Mouse (Mus musculus): Measurements from ENCODE around the gene Panx1. TPM values are rescaled to one million over a fixed set of nuclear protein-coding genes. Genes with fewer than 3 reads are reported as not detected.
A peak's percentile ranks its signal among the peaks of the same experiment; 100 is the strongest.

Panx1 gene
- polyA plus RNA-seq (2015; fragmentation: Nextera tagmentation; extraction: Ambion mirVana): 37.9 and 41.4 TPM in 2 replicates

DNA sequence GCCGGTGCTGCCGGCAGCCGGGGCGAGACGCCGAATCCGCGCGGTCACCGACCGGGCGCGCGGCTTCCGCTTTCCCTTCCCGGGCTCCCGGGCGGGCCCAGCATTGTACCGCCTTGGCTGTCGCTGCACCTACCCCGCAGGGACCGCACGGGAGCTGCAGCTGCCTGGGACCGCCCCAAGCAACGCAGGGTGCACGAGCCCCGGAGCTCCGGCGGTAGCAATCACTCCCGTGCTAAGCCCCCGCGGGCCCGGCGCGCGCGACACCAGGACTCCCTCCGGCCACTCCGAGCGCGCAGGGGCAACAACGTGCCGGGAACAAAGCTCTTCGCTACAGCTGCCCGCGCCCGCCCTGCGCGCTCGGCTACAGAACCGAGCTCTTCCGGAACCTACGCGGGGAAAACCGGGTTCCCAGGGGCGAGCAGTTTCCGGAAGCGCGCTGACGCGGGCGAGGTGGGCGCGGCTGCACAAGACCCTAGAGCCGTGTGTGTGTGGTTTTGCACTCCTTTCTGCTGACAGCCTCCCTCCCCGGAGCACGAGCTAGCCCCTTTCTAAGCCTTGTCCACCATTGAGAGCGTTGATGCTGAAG is at the start of gene Panx1:
Gene Panx1, minus strand, starts transcription at position 395 of the 586 bp plus-strand sequence.
- Histone ChIP-seq H3K4me3 (peak within 1 kb of the TSS; percentile 90), H3K9ac (peak within 1 kb of the TSS; percentile 74), H3K27ac (peak within 1 kb of the TSS; percentile 87), H3K27me3 (no peaks in the 10 kb centered on the region), H3K4me1 (peaks cover 21% of the 10 kb centered on the region), H3K4me2 (peak within 1 kb of the TSS; percentile 80), H3K36me3 (no peaks in the 10 kb centered on the region), H3K9me3 (no peaks in the 10 kb centered on the region)
- under 1% methylated on average over 68 of the region's 68 CpGs for whole genome bisulfite sequencing
- ATAC-seq (ENCODE audit: insufficient number of reproducible peaks, low FRiP score, low TSS enrichment, low read depth): peak; percentile 74

DNA sequence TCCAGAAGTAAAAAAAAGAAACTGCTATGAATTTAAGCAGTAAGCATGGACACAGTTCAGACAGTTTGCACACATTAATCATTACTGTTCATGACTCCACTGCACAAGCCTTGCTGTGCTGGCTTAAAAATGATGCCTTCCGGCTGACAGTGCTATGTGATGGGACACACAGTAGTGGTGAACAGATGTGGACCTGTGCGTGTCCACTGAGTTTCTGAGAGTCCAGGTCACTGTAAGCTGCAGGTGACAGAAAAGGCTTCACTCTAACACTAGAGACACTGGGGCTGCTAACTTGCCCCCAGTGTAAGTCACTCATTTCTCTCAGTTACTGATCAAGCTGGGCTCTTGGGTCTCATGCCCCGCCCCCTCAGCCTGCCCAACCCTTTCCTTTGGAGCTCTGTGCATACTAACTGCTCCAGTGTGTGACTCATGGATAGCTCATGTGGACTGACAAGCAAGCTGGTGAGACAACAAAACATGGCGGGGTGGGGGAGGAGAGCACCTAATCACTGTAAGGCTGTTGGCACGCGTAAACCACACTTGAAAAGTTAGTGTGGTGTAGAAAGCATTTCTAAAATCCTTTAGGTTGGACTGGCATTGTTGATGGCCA is 23.5 kb upstream of the Panx1 start:
- no peak for ATAC-seq (ENCODE audit: insufficient number of reproducible peaks, low FRiP score, low TSS enrichment, low read depth)
- H3K4me3 ChIP-seq: no peak overlapping the region
- no peaks in the 10 kb centered on the region for H3K36me3 ChIP-seq
- no peak overlapping the region for H3K27ac ChIP-seq
- no peak overlapping the region for H3K9ac ChIP-seq
- H3K4me2 ChIP-seq: no peak overlapping the region
- H3K9me3 ChIP-seq: no peaks in the 10 kb centered on the region
- WGBS: 75% methylated on average over 6 of the region's 6 CpGs
- H3K4me1 ChIP-seq: no peaks in the 10 kb centered on the region
- H3K27me3 ChIP-seq: no peaks in the 10 kb centered on the region

DNA sequence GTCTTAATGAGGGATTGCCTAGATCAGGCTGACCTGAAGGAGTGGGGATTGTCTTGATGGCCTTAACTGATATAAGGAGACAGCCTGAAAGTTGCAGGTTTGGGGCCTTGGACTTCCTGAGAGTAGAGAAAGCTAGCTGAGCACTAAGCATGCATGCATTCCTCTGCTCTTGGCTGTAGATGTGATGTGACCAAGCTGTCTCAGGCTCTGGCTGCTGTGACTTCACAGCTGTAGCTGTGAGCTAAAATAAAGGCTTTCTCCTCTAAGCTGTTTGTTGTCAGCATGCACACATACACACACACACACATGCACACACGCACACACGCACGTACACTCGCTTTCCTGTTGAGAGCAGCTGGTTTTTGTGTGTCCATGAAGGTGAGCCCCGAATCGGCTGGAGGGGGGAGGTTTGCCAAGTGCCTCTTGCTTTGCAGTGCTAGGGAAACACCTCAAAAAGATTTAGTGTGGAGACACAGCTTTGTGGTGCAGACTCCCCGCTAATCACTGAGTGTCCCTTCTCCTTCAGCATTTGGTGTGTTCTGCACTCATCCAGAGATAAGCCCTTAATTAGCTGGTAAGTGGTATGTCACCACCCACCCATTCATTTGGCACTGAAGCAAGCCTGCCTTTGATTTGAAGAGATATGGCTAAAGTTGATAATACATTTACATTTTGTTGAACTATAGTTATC is 22.9 kb upstream of the Panx1 start:
- Histone ChIP-seq H3K4me2 (no peak overlapping the region), H3K27me3 (no peaks in the 10 kb centered on the region), H3K4me3 (no peak overlapping the region), H3K9me3 (no peaks in the 10 kb centered on the region), H3K4me1 (no peaks in the 10 kb centered on the region), H3K27ac (no peak overlapping the region), H3K36me3 (no peaks in the 10 kb centered on the region), H3K9ac (no peak overlapping the region)
- 77% methylated on average over 7 of the region's 7 CpGs for WGBS
- ATAC-seq (ENCODE audit: insufficient number of reproducible peaks, low FRiP score, low TSS enrichment, low read depth): no peak

DNA sequence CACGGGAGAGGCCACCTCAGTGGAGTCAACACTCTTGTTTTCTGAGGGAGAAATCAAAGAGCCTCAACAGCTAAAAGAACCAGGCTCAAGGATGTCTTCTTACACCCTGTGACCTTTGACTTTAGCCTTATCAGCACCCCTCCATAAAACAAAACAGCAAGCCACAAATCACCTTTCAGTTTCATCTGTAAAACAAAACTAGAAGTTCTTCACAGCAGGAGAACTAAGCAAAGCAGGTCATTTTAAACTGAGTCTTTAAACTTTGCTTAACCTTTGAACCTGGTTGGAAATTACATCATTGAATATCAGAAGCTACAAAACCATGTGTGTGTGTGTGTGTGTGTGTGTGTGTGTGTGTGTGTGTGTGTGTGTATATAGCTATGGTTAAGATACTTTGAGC is 18.9 kb upstream of the Panx1 start:
- no peak overlapping the region for H3K27ac ChIP-seq
- no peak overlapping the region for H3K4me3 ChIP-seq
- H3K9me3 ChIP-seq: no peaks in the 10 kb centered on the region
- no peak for ATAC-seq (ENCODE audit: insufficient number of reproducible peaks, low FRiP score, low TSS enrichment, low read depth)
- H3K36me3 ChIP-seq: no peaks in the 10 kb centered on the region
- no peaks in the 10 kb centered on the region for H3K27me3 ChIP-seq
- H3K4me2 ChIP-seq: no peak overlapping the region
- H3K4me1 ChIP-seq: no peaks in the 10 kb centered on the region
- H3K9ac ChIP-seq: no peak overlapping the region
- 15% methylated on average over 1 of the region's 1 CpGs for WGBS

DNA sequence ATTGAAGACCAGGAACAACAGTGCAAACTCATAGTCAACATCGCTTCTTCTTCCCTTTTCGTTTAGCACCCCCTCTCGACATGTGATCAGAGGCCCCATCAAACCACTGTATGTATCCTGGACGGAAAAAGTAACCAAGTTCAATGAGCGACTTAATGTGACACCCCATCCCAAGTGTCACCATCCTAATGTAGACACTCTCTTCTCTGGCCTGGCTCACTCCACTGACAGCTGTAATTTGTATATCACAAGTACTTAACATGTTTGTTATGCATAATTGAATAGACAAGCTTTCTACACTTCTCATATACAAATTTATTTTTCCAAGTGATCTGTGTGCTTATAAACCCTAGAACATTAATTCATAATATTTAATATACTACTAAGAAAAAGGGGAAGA is 15.6 kb upstream of the Panx1 start:
- H3K27me3 ChIP-seq: no peaks in the 10 kb centered on the region
- no peak overlapping the region for H3K4me3 ChIP-seq
- H3K27ac ChIP-seq: no peak overlapping the region
- no peaks in the 10 kb centered on the region for H3K36me3 ChIP-seq
- ATAC-seq (ENCODE audit: insufficient number of reproducible peaks, low FRiP score, low TSS enrichment, low read depth): no peak
- no peaks in the 10 kb centered on the region for H3K4me1 ChIP-seq
- WGBS: 90% methylated on average over 5 of the region's 5 CpGs
- H3K9ac ChIP-seq: no peak overlapping the region
- H3K9me3 ChIP-seq: no peaks in the 10 kb centered on the region
- H3K4me2 ChIP-seq: no peak overlapping the region

DNA sequence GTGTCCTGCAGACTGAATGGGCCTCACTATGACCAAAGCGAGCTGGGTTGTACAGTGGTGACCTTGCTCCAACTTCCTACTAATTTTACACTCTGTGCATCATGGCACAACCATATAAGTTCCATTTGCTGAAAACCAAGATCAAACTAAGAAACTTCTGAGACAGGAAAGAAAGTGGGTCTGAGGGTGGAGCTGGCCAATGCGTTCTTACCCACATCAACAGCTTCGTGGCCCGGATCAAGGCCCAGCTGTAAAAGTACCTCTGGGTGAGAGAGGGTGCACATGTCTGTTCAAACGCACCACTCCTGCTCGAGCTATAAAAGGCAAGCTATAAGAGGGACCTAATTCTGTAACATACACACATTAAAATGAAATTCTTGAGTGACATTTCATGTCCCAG is 14.7 kb upstream of the Panx1 start:
- no peaks in the 10 kb centered on the region for H3K4me1 ChIP-seq
- H3K9ac ChIP-seq: no peak overlapping the region
- H3K4me2 ChIP-seq: no peak overlapping the region
- no peak overlapping the region for H3K27ac ChIP-seq
- H3K4me3 ChIP-seq: no peak overlapping the region
- no peaks in the 10 kb centered on the region for H3K9me3 ChIP-seq
- H3K36me3 ChIP-seq: no peaks in the 10 kb centered on the region
- ATAC-seq (ENCODE audit: insufficient number of reproducible peaks, low FRiP score, low TSS enrichment, low read depth): no peak
- H3K27me3 ChIP-seq: no peaks in the 10 kb centered on the region
- WGBS: 71% methylated on average over 6 of the region's 6 CpGs

DNA sequence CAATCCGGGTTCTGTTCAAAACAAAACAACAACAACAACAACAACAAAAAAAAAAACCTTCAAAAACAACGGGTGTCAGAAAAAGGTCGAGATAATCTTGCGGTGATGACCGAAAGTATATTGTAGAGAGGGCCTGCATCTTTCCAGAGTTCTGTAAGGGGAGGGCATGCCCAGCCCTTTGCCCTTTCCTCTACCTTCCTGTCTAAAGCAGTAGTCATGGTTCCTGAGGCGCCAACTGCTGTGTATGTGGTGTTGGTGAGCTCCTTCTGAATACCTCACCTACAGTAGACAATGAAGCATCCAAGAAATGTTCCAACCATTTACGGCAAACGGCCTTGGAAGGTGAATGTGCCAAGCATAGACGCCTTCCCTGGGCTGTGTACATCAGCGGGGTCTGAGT is 462 bp upstream of the Panx1 start:
- H3K4me1 ChIP-seq: peaks cover 18% of the 10 kb centered on the region
- no peak for ATAC-seq (ENCODE audit: insufficient number of reproducible peaks, low FRiP score, low TSS enrichment, low read depth)
- peak overlapping the region; percentile 87 for H3K27ac ChIP-seq
- WGBS: 45% methylated on average over 10 of the region's 10 CpGs
- H3K27me3 ChIP-seq: no peaks in the 10 kb centered on the region
- no peaks in the 10 kb centered on the region for H3K36me3 ChIP-seq
- peak overlapping the region; percentile 80 for H3K4me2 ChIP-seq
- H3K4me3 ChIP-seq: peak overlapping the region; percentile 90
- H3K9me3 ChIP-seq: no peaks in the 10 kb centered on the region
- H3K9ac ChIP-seq: peak overlapping the region; percentile 74; the same call in 1 of the 2 replicates

DNA sequence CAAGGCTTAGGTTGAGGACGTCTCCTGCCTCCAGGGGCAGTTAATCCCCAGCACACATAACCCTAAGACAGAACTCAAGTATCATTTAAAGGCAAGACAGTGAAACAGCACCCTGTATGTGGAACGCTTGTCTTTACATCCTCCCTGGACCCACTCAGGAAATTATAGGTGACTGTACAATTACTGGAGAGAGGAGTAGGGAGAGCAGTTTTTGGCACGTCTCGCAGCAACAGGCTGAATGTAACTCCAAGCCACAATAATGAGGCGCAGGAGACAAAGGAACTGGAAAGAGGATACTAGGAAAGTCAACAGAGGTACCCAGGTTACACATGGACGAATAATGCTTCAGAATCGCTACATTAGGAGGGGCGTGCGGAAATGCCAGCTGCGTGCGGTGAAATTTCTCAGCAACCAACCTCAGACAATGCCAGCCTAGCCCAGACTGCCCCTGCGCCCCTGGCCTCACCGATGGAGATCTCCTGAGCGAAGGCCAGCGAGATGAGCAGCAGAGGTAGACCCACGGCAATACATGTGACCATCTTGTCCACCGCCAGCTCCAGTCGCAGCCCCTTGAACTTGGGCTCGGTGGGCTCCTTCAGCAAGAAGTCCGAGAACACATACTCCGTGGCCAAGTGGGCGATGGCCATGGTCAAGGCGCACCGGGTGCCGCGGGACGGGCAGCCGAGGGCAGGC is 741 bp downstream of the Panx1 start:
- under 1% methylated on average over 28 of the region's 28 CpGs for WGBS
- peak overlapping the region; percentile 74 for H3K9ac ChIP-seq
- H3K27ac ChIP-seq: peak overlapping the region; percentile 87
- no peaks in the 10 kb centered on the region for H3K9me3 ChIP-seq
- ATAC-seq (ENCODE audit: insufficient number of reproducible peaks, low FRiP score, low TSS enrichment, low read depth): no peak; the same call in 1 of the 2 replicates
- no peaks in the 10 kb centered on the region for H3K36me3 ChIP-seq
- H3K4me2 ChIP-seq: peak overlapping the region; percentile 80
- H3K4me3 ChIP-seq: peak overlapping the region; percentile 90
- no peaks in the 10 kb centered on the region for H3K27me3 ChIP-seq
- peaks cover 21% of the 10 kb centered on the region for H3K4me1 ChIP-seq

GRCm38 (mm10) chr9:15041556-15041955 is 3.7 kb downstream of the Panx1 start:
- H3K27me3 ChIP-seq: no peaks in the 10 kb centered on the region
- no peak overlapping the region for H3K9ac ChIP-seq
- H3K27ac ChIP-seq: no peak overlapping the region
- H3K9me3 ChIP-seq: no peaks in the 10 kb centered on the region
- peaks cover 21% of the 10 kb centered on the region for H3K4me1 ChIP-seq
- H3K4me3 ChIP-seq: no peak overlapping the region
- H3K4me2 ChIP-seq: no peak overlapping the region
- H3K36me3 ChIP-seq: no peaks in the 10 kb centered on the region
- 87% methylated on average over 11 of the region's 11 CpGs for WGBS
- no peak for ATAC-seq (ENCODE audit: insufficient number of reproducible peaks, low FRiP score, low TSS enrichment, low read depth)

DNA sequence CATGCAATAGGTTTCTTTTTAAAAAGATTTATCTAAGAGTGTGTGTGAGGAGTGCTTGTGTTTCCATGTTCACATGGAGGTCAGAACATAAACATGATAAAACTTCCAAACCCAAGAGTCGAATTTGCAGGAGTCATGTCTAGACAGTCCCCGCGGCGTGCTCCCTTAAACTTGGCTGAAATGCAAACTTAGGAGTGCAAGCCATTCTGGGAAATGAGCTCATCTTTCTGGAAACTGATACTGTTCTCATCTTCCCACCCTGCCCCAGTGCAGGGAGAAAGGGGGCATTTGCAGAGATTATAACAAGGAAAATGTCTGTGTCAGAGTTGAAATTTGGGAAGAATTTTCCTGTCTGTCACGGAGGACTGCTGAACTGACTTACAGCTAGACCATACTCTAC is 5.4 kb downstream of the Panx1 start:
- H3K4me3 ChIP-seq: no peak overlapping the region
- H3K9ac ChIP-seq: no peak overlapping the region
- peaks cover 21% of the 10 kb centered on the region for H3K4me1 ChIP-seq
- H3K36me3 ChIP-seq: no peaks in the 10 kb centered on the region
- 82% methylated on average over 5 of the region's 5 CpGs for WGBS
- ATAC-seq (ENCODE audit: insufficient number of reproducible peaks, low FRiP score, low TSS enrichment, low read depth): no peak
- no peak overlapping the region for H3K27ac ChIP-seq
- H3K27me3 ChIP-seq: no peaks in the 10 kb centered on the region
- no peaks in the 10 kb centered on the region for H3K9me3 ChIP-seq
- no peak overlapping the region for H3K4me2 ChIP-seq

GRCm38 (mm10) chr9:15037704-15038103 is 7.6 kb downstream of the Panx1 start:
- no peaks in the 10 kb centered on the region for H3K27me3 ChIP-seq

GRCm38 (mm10) chr9:15037237-15037636 is 8.0 kb downstream of the Panx1 start:
- H3K27me3 ChIP-seq: no peaks in the 10 kb centered on the region
- H3K4me2 ChIP-seq: no peak overlapping the region
- no peaks in the 10 kb centered on the region for H3K36me3 ChIP-seq
- no peaks in the 10 kb centered on the region for H3K9me3 ChIP-seq
- H3K4me3 ChIP-seq: no peak overlapping the region
- H3K27ac ChIP-seq: no peak overlapping the region; the same call in 1 of the 2 replicates
- 0 out of 2 replicates have a peak, but pooled peaks cover 7% of the 10 kb centered on the region for H3K4me1 ChIP-seq
- H3K9ac ChIP-seq: no peak overlapping the region
- no peak for ATAC-seq (ENCODE audit: insufficient number of reproducible peaks, low FRiP score, low TSS enrichment, low read depth)

More at GRCm38 (mm10) chr9:15037704-15038103, 7.6 kb downstream of the Panx1 start:
- WGBS: 67% methylated on average over 3 of the region's 3 CpGs
- no peak for ATAC-seq (ENCODE audit: insufficient number of reproducible peaks, low FRiP score, low TSS enrichment, low read depth)
- Histone ChIP-seq H3K4me1 (peaks cover 7% of the 10 kb centered on the region; the same call in 1 of the 2 replicates), H3K9ac (no peak overlapping the region), H3K36me3 (no peaks in the 10 kb centered on the region), H3K4me2 (no peak overlapping the region), H3K27ac (no peak overlapping the region), H3K9me3 (no peaks in the 10 kb centered on the region), H3K4me3 (no peak overlapping the region)
